17 mouse cellular contexts compared by ENCODE assay signal in the genomic region with DNA sequence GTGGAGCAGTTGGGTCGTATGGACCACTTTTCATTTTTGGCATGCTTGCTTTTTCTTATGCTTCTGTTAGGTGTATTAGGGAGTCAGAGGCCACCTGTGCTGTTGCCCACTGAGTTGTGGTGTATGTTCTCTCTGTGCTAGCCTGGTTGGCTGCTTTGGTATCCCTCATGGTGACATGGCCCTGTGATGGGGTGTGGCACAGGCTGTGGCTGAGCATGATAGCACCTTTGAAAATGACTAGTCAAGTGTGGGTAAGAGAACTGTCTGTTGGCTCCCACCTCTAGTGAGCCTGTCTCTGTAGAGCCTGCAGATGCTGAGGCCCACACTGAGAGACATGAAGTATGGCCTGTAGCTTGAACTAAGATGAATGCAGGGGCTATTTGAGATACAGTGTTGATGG. TPM values are rescaled to one million over a fixed set of nuclear protein-coding genes. Genes with fewer than 3 reads are reported as not detected.
"Had no signal": no experiment of that assay in that cellular context is flagged by ENCODE, and none has a peak within 500 bp of the region (broad histone marks: within the 10 kb centered on the region; RNA-seq: fewer than 3 reads in every experiment).

No protein-coding gene starts in this region.

- H3K9ac ChIP-seq: limb, embryonic 15.5 days; lung, embryonic 14.5 days; midbrain, embryonic 15.5 days; neural tube, embryonic 13.5 days had no signal

- H3K9me3 ChIP-seq: limb, embryonic 15.5 days; midbrain, embryonic 15.5 days; neural tube, embryonic 13.5 days had no signal

- H3K27ac ChIP-seq: limb, embryonic 15.5 days; midbrain, embryonic 15.5 days; neural tube, embryonic 13.5 days had no signal

- H3K4me2 ChIP-seq: limb, embryonic 15.5 days; lung, embryonic 14.5 days; midbrain, embryonic 11.5 days; midbrain, embryonic 15.5 days; neural tube, embryonic 13.5 days had no signal

- DNase-seq: kidney, adult 11 months; kidney, adult 9 months; kidney, postnatal 10 days; layer of hippocampus, postnatal 36 days; lung, embryonic 14.5 days; lung, postnatal 10 days; lung, postnatal 4 days; right cerebral cortex, postnatal 25 days; thymus, adult 2 months; thymus, postnatal 25 days had no signal

- H3K4me1 ChIP-seq: midbrain, embryonic 15.5 days; neural tube, embryonic 13.5 days had no signal

- ATAC-seq: midbrain, embryonic 15.5 days had no signal

- H3K27me3 ChIP-seq: limb, embryonic 15.5 days; midbrain, embryonic 15.5 days; neural tube, embryonic 13.5 days had no signal

- H3K4me3 ChIP-seq: limb, embryonic 15.5 days; midbrain, embryonic 15.5 days; neural tube, embryonic 13.5 days had no signal

RNA-seq across cellular contexts. Expression of a gene that starts 32.8 kb away (rescaled TPM):
- total RNA-seq: layer of hippocampus, postnatal 36 days; left cerebral cortex, postnatal 25 days; megakaryocyte, adult 5-6 weeks had no signal
- polyA plus RNA-seq: limb, embryonic 11.5 days; midbrain, embryonic 11.5 days had no signal
